24 mouse cellular contexts compared by ENCODE assay signal in genomic region chr11:5294805-5295204, GRCm38 (mm10). TPM values are rescaled to one million over a fixed set of nuclear protein-coding genes. Genes with fewer than 3 reads are reported as not detected.
DNase-seq lines count a peak whose midpoint lies in the region; ATAC-seq lines count a peak whose summit lies in the region.
"Had no signal": no experiment of that assay in that cellular context is flagged by ENCODE, and none has a peak within 500 bp of the region (broad histone marks: within the 10 kb centered on the region; RNA-seq: fewer than 3 reads in every experiment).

No protein-coding gene starts in this region.

- DNase-seq in frontal cortex, postnatal 25 days (ENCODE audit: low spot score in 2 of 2) = no peak
- DNase-seq in 3134 (ENCODE audit: extremely low read depth, insufficient read length, low spot score) (peak; percentile 45), 3T3-L1 (ENCODE audit: low read depth, low spot score) (peak; percentile 66), NIH3T3 (ENCODE audit: low read depth) (peak; percentile 50)
- no peak for DNase-seq in left cerebral cortex, postnatal 36 days (ENCODE audit: low spot score in 2 of 2)
- no peak for DNase-seq in urinary bladder, postnatal 4 days (ENCODE audit: low spot score in 2 of 2)
- DNase-seq: adrenal gland, postnatal 10 days; cerebellum, adult 18-20 months; cerebellum, adult 9-11 months; cerebellum, postnatal 36 days; gastrocnemius, adult 2 months; gastrocnemius, postnatal 25 days; heart, postnatal 4 days; kidney, adult 11 months had no signal

- no peak overlapping the region for H3K4me2 ChIP-seq in intestine, embryonic 15.5 days (replicated peaks)
- H3K4me2 ChIP-seq: embryonic facial prominence, embryonic 13.5 days; forebrain, embryonic 12.5 days; heart, embryonic 12.5 days; hindbrain, embryonic 12.5 days had no signal

- WGBS in intestine, embryonic 15.5 days = 80% methylated on average over 3 of the region's 3 CpGs

- no peaks in the 10 kb centered on the region for H3K9me3 ChIP-seq in intestine, embryonic 15.5 days
- H3K9me3 ChIP-seq: embryonic facial prominence, embryonic 13.5 days; forebrain, embryonic 12.5 days; heart, embryonic 12.5 days; hindbrain, embryonic 12.5 days had no signal

- no peaks in the 10 kb centered on the region for H3K27me3 ChIP-seq in intestine, embryonic 15.5 days (replicated peaks)
- H3K27me3 ChIP-seq: embryonic facial prominence, embryonic 13.5 days; forebrain, embryonic 12.5 days; heart, embryonic 12.5 days; hindbrain, embryonic 12.5 days had no signal

- peak; percentile 69; the same call in 1 of the 2 replicates for ATAC-seq in frontal cortex, adult (ENCODE audit: low TSS enrichment)
- no peak for ATAC-seq in intestine, embryonic 15.5 days
- ATAC-seq: activated CD4-positive, CD25-positive, alpha-beta regulatory T cell, adult 4 months; forebrain, embryonic 16.5 days; hindbrain, embryonic 16.5 days; inflammation-experienced regulatory T-cells, adult 6 months had no signal

- no peak overlapping the region for H3K27ac ChIP-seq in intestine, embryonic 15.5 days
- H3K27ac ChIP-seq: embryonic facial prominence, embryonic 13.5 days; forebrain, embryonic 12.5 days; gastrocnemius, adult 2 months; hindbrain, embryonic 12.5 days had no signal

- peaks cover 7% of the 10 kb centered on the region; the same call in 1 of the 2 replicates for H3K4me1 ChIP-seq in intestine, embryonic 15.5 days (replicated peaks)

- intact Hi-C loops in left cerebral cortex, postnatal 36 days (cut with DNase I) = loop anchor here (5.0 kb wide), 1 partner anchor 152 kb away; no protein-coding TSS in a partner anchor

- H3K36me3 ChIP-seq in intestine, embryonic 15.5 days = no peaks in the 10 kb centered on the region
- H3K36me3 ChIP-seq: embryonic facial prominence, embryonic 13.5 days; forebrain, embryonic 12.5 days; heart, embryonic 12.5 days; hindbrain, embryonic 12.5 days had no signal

- no peak overlapping the region for H3K4me3 ChIP-seq in intestine, embryonic 15.5 days (replicated peaks)
- H3K4me3 ChIP-seq: embryonic facial prominence, embryonic 13.5 days; forebrain, embryonic 12.5 days; gastrocnemius, adult 2 months; heart, embryonic 12.5 days; hindbrain, embryonic 12.5 days had no signal

- H3K9ac ChIP-seq in intestine, embryonic 15.5 days = no peak overlapping the region
- H3K9ac ChIP-seq: embryonic facial prominence, embryonic 13.5 days; forebrain, embryonic 12.5 days; heart, embryonic 12.5 days; hindbrain, embryonic 12.5 days had no signal

RNA-seq across cellular contexts. Expression of gene Kremen1, which starts 33.4 kb away (rescaled TPM):
- total RNA-seq in left cerebral cortex, postnatal 36 days (2021) = 10 to 100 TPM; 13.7 to 15.8 TPM
- 10.4 and 11.7 TPM in 2 replicates for polyA plus RNA-seq in intestine, embryonic 15.5 days (2015; fragmentation: Nextera tagmentation; extraction: Ambion mirVana)

Comparison
In these comparisons a context has a peak if more than half of its experiments do, and no peak if none do; other contexts are left out.
1. DNase-seq: peak in 3134 (single experiment), 3T3-L1 (single experiment) and NIH3T3 (single experiment); none in frontal cortex, postnatal 25 days (0 of 2), left cerebral cortex, postnatal 36 days (0 of 2) and urinary bladder, postnatal 4 days (0 of 2).